Mouse (Mus musculus) ES-E14 (cell line): ENCODE results near the gene Hbb-bh2. TPM values are rescaled to one million over a fixed set of nuclear protein-coding genes. Genes with fewer than 3 reads are reported as not detected.

Experiments
- DNase-seq: peaks from one replicate; pipeline ENCODE4 v3.0.0-alpha.2; 2013; ENCODE audit warnings: low read depth, low spot score
- H3K27ac ChIP-seq: 2 replicates; pipeline ENCODE4 v1.5.1; 2012; ENCODE audit warnings: low read depth, mild to moderate bottlenecking, low read length, moderate library complexity, mixed read lengths; ENCODE audit not compliant: poor library complexity, insufficient read depth, severe bottlenecking
- H3K36me3 ChIP-seq: 2 replicates; pipeline ENCODE4 v1.6.1; 2012; ENCODE audit warnings: mild to moderate bottlenecking, low read length, moderate library complexity, mixed read lengths; ENCODE audit not compliant: control insufficient read depth, poor library complexity, insufficient read depth, severe bottlenecking
- H3K4me1 ChIP-seq, 2 experiments: fragments of 150-350 bp in 1 of 2; sonication (generic) in 1 of 2; 2 replicates each; pipeline ENCODE4 v1.6.1; 2012; ENCODE audit warnings: low read length in 2 of 2, mild to moderate bottlenecking in 1 of 2, mixed read lengths in 1 of 2; ENCODE audit not compliant: control insufficient read depth in 2 of 2, insufficient read depth in 2 of 2, poor library complexity in 1 of 2
- H3K4me3 ChIP-seq, 2 experiments: fragments of 150-350 bp in 1 of 2; sonication (generic) in 1 of 2; 2 replicates each; pipeline ENCODE4 v1.5.1; 2012; ENCODE audit warnings: low read length in 2 of 2, low read depth in 1 of 2, mild to moderate bottlenecking in 1 of 2, mixed read lengths in 1 of 2; ENCODE audit not compliant: insufficient read depth in 1 of 2, poor library complexity in 1 of 2, severe bottlenecking in 1 of 2
- H3K9ac ChIP-seq: 2 replicates; pipeline ENCODE4 v1.6.1; 2012; ENCODE audit warnings: low read depth, mild to moderate bottlenecking, low read length, mixed read lengths; ENCODE audit not compliant: poor library complexity, insufficient read depth, severe bottlenecking
- H3K9me3 ChIP-seq: fragments of 150-350 bp; sonication (generic); 2 replicates; pipeline ENCODE4 v1.6.1; 2012; ENCODE audit warnings: low read depth, mild to moderate bottlenecking, low read length; ENCODE audit not compliant: control insufficient read depth, insufficient read depth
- CHD2 ChIP-seq: IDR thresholded peaks from 2 replicates; pipeline ENCODE4 v1.6.1; 2014; ENCODE audit warnings: mild to moderate bottlenecking, low read depth, low read length, inconsistent platforms
- HCFC1 ChIP-seq: IDR thresholded peaks from 2 replicates; pipeline ENCODE4 v1.6.1; 2012; ENCODE audit warnings: low read length, inconsistent platforms, borderline replicate concordance; ENCODE audit not compliant: insufficient read depth
- MAFK ChIP-seq: IDR thresholded peaks from 2 replicates; pipeline ENCODE4 v1.6.1; 2014; ENCODE audit warnings: mild to moderate bottlenecking, low read depth, low read length, inconsistent platforms; ENCODE audit not compliant: insufficient read depth
- ZC3H11A ChIP-seq: IDR thresholded peaks from 2 replicates; pipeline ENCODE4 v1.6.1; 2012; ENCODE audit warnings: low read depth, mild to moderate bottlenecking, inconsistent platforms, low read length, borderline replicate concordance
- ZNF384 ChIP-seq: IDR thresholded peaks from 2 replicates; pipeline ENCODE4 v1.6.1; 2012; ENCODE audit warnings: low read depth, low read length, inconsistent platforms
- in situ Hi-C, 2 experiments: fragments of 600-800 bp; cut with MboI; formaldehyde crosslinking; loops; one replicate each; pipeline ENCODE4 v1.15.1; 2025; ENCODE audit warnings: low sequenced_read_pairs in 2 of 2, inconsistent platforms in 1 of 2; ENCODE audit not compliant: unreplicated experiment in 2 of 2
- total RNA-seq: library from RNA; depleted of rRNA; stranded (reverse); fragments of 300-350 nt; gene quantifications from 2 replicates; pipeline ENCODE4 v1.2.3, GENCODE M21; 2012

Hbb-bh2 gene
- total RNA-seq, 1 experiment, result not detected

- no peak overlapping the region for H3K27ac ChIP-seq
- TF ChIP-seq CHD2 (no peak), ZNF384 (no peak), ZC3H11A (no peak), MAFK (no peak), HCFC1 (no peak)
- no peaks in the 10 kb centered on the region for H3K4me1 ChIP-seq
- no peak for DNase-seq
- no peak overlapping the region for H3K9ac ChIP-seq
- no peaks in the 10 kb centered on the region for H3K36me3 ChIP-seq
- in situ Hi-C loops, result no loop called here
- no peak overlapping the region for H3K4me3 ChIP-seq
- no peaks in the 10 kb centered on the region for H3K9me3 ChIP-seq
Observed at GRCm38 (mm10) chr7:103870667-103871066, 30.3 kb upstream of the Hbb-bh2 start.

- Histone ChIP-seq H3K27ac (no peak overlapping the region), H3K4me3 (no peak overlapping the region), H3K9me3 (no peaks in the 10 kb centered on the region), H3K36me3 (no peaks in the 10 kb centered on the region), H3K4me1 (0 out of 4 replicates have a peak, but pooled peaks cover 0 to 3% of the 10 kb centered on the region in 2 experiments), H3K9ac (no peak overlapping the region)
- in situ Hi-C loops, result no loop called here
- no peak for DNase-seq
- TF ChIP-seq CHD2, result no peak
- TF ChIP-seq HCFC1, result no peak
- TF ChIP-seq ZC3H11A, result no peak
- TF ChIP-seq MAFK, result no peak
- no peak for TF ChIP-seq ZNF384
Observed at GRCm38 (mm10) chr7:103865716-103866115, 25.4 kb upstream of the Hbb-bh2 start.

- Histone ChIP-seq H3K4me3 (no peak overlapping the region), H3K4me1 (0 out of 4 replicates have a peak, but pooled peaks cover 0 to 3% of the 10 kb centered on the region in 2 experiments), H3K27ac (no peak overlapping the region), H3K9me3 (no peaks in the 10 kb centered on the region), H3K36me3 (no peaks in the 10 kb centered on the region), H3K9ac (no peak overlapping the region)
- no peak for DNase-seq
- in situ Hi-C loops, result no loop called here
- no peak for TF ChIP-seq ZC3H11A
- TF ChIP-seq ZNF384, result no peak
- TF ChIP-seq HCFC1, result no peak
- no peak for TF ChIP-seq CHD2
- no peak for TF ChIP-seq MAFK
Observed at GRCm38 (mm10) chr7:103861531-103861930, 21.2 kb upstream of the Hbb-bh2 start.

- Histone ChIP-seq H3K9me3 (no peaks in the 10 kb centered on the region), H3K4me1 (0 out of 4 replicates have a peak, but pooled peaks cover 0 to 3% of the 10 kb centered on the region in 2 experiments), H3K4me3 (no peak overlapping the region), H3K9ac (no peak overlapping the region), H3K36me3 (no peaks in the 10 kb centered on the region), H3K27ac (no peak overlapping the region)
- peak; percentile 98 for TF ChIP-seq MAFK
- TF ChIP-seq CHD2, result no peak
- in situ Hi-C loops, result no loop called here
- peak; percentile 77 for DNase-seq
Observed at GRCm38 (mm10) chr7:103860855-103861254, 20.5 kb upstream of the Hbb-bh2 start.

GRCm38 (mm10) chr7:103859076-103859475, 18.8 kb upstream of the Hbb-bh2 start:
- H3K9ac ChIP-seq, result no peak overlapping the region

More at GRCm38 (mm10) chr7:103859076-103859475, 18.8 kb upstream of the Hbb-bh2 start:
- Histone ChIP-seq H3K4me1 (0 out of 4 replicates have a peak, but pooled peaks cover 0 to 3% of the 10 kb centered on the region in 2 experiments), H3K4me3 (no peak overlapping the region), H3K36me3 (no peaks in the 10 kb centered on the region), H3K27ac (no peak overlapping the region), H3K9me3 (no peaks in the 10 kb centered on the region)
- in situ Hi-C loops, result no loop called here
- DNase-seq, result no peak
- TF ChIP-seq CHD2 (no peak), MAFK (no peak), ZC3H11A (no peak), HCFC1 (no peak), ZNF384 (no peak)
